Mouse (Mus musculus) liver, embryonic 14.5 days (tissue): ENCODE measurements around the gene Gpatch4. TPM values are rescaled to one million over a fixed set of nuclear protein-coding genes. Genes with fewer than 3 reads are reported as not detected.

ENCODE experiments used
- ATAC-seq: fragments of 200-750 bp; cut with Nextera tagmentation; 2 replicates; pipeline ENCODE4 v1.8.0; 2017; ENCODE audit warnings: moderate number of reproducible peaks, mild to moderate bottlenecking, moderate library complexity; ENCODE audit not compliant: insufficient read depth
- DNase-seq, 3 experiments: peaks; one replicate each; pipeline ENCODE4 v3.0.0-alpha.2; 2012 to 2013; ENCODE audit warnings: low read depth in 3 of 3, low spot score in 3 of 3
- H3K27ac ChIP-seq: fragments of 300-500 bp; sonication (generic); 2 replicates; pipeline ENCODE4 v1.5.1; 2014; ENCODE audit warnings: moderate library complexity, mild to moderate bottlenecking, control low read depth, inconsistent platforms
- H3K27me3 ChIP-seq: fragments of 300-500 bp; sonication (generic); 2 replicates; pipeline ENCODE4 v1.6.1; 2014; ENCODE audit warnings: mild to moderate bottlenecking, low read length, moderate library complexity; ENCODE audit not compliant: control insufficient read depth, insufficient read depth
- H3K36me3 ChIP-seq: fragments of 300-500 bp; sonication (generic); replicated peaks from 2 replicates; pipeline ENCODE4 v1.6.1; 2014; ENCODE audit warnings: low read depth; ENCODE audit not compliant: control insufficient read depth, insufficient read depth
- H3K4me1 ChIP-seq, 2 experiments: fragments of 200-500 bp in 1 of 2; fragments of 300-500 bp in 1 of 2; sonication (generic) in 1 of 2; replicated peaks; 2 replicates each; pipeline ENCODE4 v1.6.1; 2012 to 2014; ENCODE audit warnings: antibody characterized with exemption in 1 of 2, inconsistent platforms in 1 of 2, low read length in 1 of 2; ENCODE audit not compliant: control insufficient read depth in 2 of 2, insufficient read depth in 2 of 2
- H3K4me2 ChIP-seq: fragments of 300-500 bp; sonication (generic); 2 replicates; pipeline ENCODE4 v1.6.1; 2014; ENCODE audit warnings: low read depth, mild to moderate bottlenecking, control low read depth, moderate library complexity
- H3K4me3 ChIP-seq, 2 experiments: fragments of 200-500 bp in 1 of 2; fragments of 300-500 bp in 1 of 2; sonication (generic) in 1 of 2; 2 replicates each; pipeline ENCODE4 v1.5.1; 2012 to 2014; ENCODE audit warnings: low read depth in 2 of 2, low read length in 2 of 2, mild to moderate bottlenecking in 2 of 2, control low read depth in 1 of 2, inconsistent platforms in 1 of 2, moderate library complexity in 1 of 2; ENCODE audit not compliant: insufficient read depth in 1 of 2
- H3K9ac ChIP-seq: fragments of 300-500 bp; sonication (generic); replicated peaks from 2 replicates; pipeline ENCODE4 v1.6.1; 2014; ENCODE audit warnings: mild to moderate bottlenecking, control low read depth, moderate library complexity
- H3K9me3 ChIP-seq: fragments of 300-500 bp; sonication (generic); 2 replicates; pipeline ENCODE4 v1.6.1; 2016; ENCODE audit warnings: low read length, mixed read lengths; ENCODE audit not compliant: control insufficient read depth
- CTCF ChIP-seq: IDR thresholded peaks from 2 replicates; pipeline ENCODE4 v1.5.1; 2016; ENCODE audit warnings: antibody characterized with exemption, low read depth, control low read depth
- EP300 ChIP-seq: IDR thresholded peaks from 2 replicates; pipeline ENCODE4 v1.6.1; 2016; ENCODE audit warnings: antibody characterized with exemption, low read depth
- WGBS: fragments of 180-500 bp; shearing (Covaris S2); extraction: QIAGEN DNeasy Blood & Tissue Kit; methylation state at CpG from one replicate; pipeline ENCODE4 v1.1.7; 2014; ENCODE audit not compliant: insufficient replicate concordance; 5-methylcytosine and 5-hydroxymethylcytosine counted together
- polyA plus RNA-seq, 2 experiments: library from polyadenylated mRNA; depleted of rRNA in 1 of 2; stranded (reverse) in 1 of 2; unstranded in 1 of 2; fragments of >200 nt; fragmentation: Nextera tagmentation in 1 of 2; extraction: Ambion mirVana in 1 of 2; gene quantifications; 2 replicates each; pipeline versions ENCODE4 v1.2.1 to v1.2.3; 2012 to 2014

Gene Gpatch4
- polyA plus RNA-seq, 2 experiments = 11.5 to 19.0 TPM

GRCm38 (mm10) chr3:88071783-88072182, 28.9 kb downstream of the Gpatch4 start:
- H3K4me2 ChIP-seq = no peak overlapping the region
- H3K4me1 ChIP-seq = no peaks in the 10 kb centered on the region
- DNase-seq = peak; percentile 48 to 55 (median 53)
- H3K9me3 ChIP-seq = no peaks in the 10 kb centered on the region
- H3K27ac ChIP-seq = no peak overlapping the region
- H3K36me3 ChIP-seq = no peaks in the 10 kb centered on the region
- TF ChIP-seq EP300 (no peak), CTCF (peak; percentile 91)
- 3% methylated on average over 5 of the region's 5 CpGs for WGBS
- H3K4me3 ChIP-seq = no peak overlapping the region
- H3K9ac ChIP-seq = no peak overlapping the region
- 0 out of 2 replicates have a peak, but pooled peaks have one; percentile 11 for ATAC-seq
- no peaks in the 10 kb centered on the region for H3K27me3 ChIP-seq

- Histone ChIP-seq H3K4me3 (no peak overlapping the region), H3K9ac (no peak overlapping the region), H3K27me3 (no peaks in the 10 kb centered on the region), H3K4me1 (no peaks in the 10 kb centered on the region), H3K27ac (no peak overlapping the region), H3K4me2 (no peak overlapping the region), H3K36me3 (no peaks in the 10 kb centered on the region), H3K9me3 (no peaks in the 10 kb centered on the region)
- TF ChIP-seq EP300 (no peak), CTCF (no peak)
- ATAC-seq (no peak), DNase-seq (no peak)
- WGBS = 52% methylated on average over 2 of the region's 2 CpGs
Observed at GRCm38 (mm10) chr3:88073631-88074030, 30.7 kb downstream of the Gpatch4 start.

- TF ChIP-seq CTCF = no peak
- no peak for TF ChIP-seq EP300
- Histone ChIP-seq H3K4me1 (no peaks in the 10 kb centered on the region), H3K36me3 (no peaks in the 10 kb centered on the region), H3K4me3 (no peak overlapping the region), H3K27me3 (no peaks in the 10 kb centered on the region), H3K9ac (no peak overlapping the region), H3K9me3 (no peaks in the 10 kb centered on the region), H3K4me2 (no peak overlapping the region), H3K27ac (no peak overlapping the region)
- ATAC-seq (no peak), DNase-seq (no peak)
- WGBS = 44% methylated on average over 2 of the region's 2 CpGs
Observed at GRCm38 (mm10) chr3:88074351-88074750, 31.4 kb downstream of the Gpatch4 start.

- DNase-seq (no peak), ATAC-seq (no peak)
- Histone ChIP-seq H3K36me3 (no peaks in the 10 kb centered on the region), H3K4me3 (no peak overlapping the region), H3K27ac (no peak overlapping the region), H3K4me2 (no peak overlapping the region), H3K9me3 (no peaks in the 10 kb centered on the region), H3K9ac (no peak overlapping the region), H3K4me1 (no peaks in the 10 kb centered on the region), H3K27me3 (no peaks in the 10 kb centered on the region)
- TF ChIP-seq EP300 (no peak), CTCF (no peak)
- WGBS = 62% methylated on average over 8 of the region's 8 CpGs
Observed at GRCm38 (mm10) chr3:88074766-88075165, 31.9 kb downstream of the Gpatch4 start.

GRCm38 (mm10) chr3:88077441-88077840, 34.5 kb downstream of the Gpatch4 start:
- no peak for DNase-seq
- no peak for ATAC-seq
- TF ChIP-seq EP300 (no peak), CTCF (no peak)
- H3K36me3 ChIP-seq = no peaks in the 10 kb centered on the region
- no peak overlapping the region for H3K4me2 ChIP-seq
- H3K9ac ChIP-seq = no peak overlapping the region
- H3K27ac ChIP-seq = no peak overlapping the region
- peaks cover 2% of the 10 kb centered on the region in 2 experiments; a peak in 3 of 4 replicates for H3K4me1 ChIP-seq
- WGBS = 33% methylated on average over 8 of the region's 8 CpGs
- H3K27me3 ChIP-seq = no peaks in the 10 kb centered on the region
- H3K4me3 ChIP-seq = no peak overlapping the region
- H3K9me3 ChIP-seq = no peaks in the 10 kb centered on the region
